Mouse (Mus musculus) stomach, embryonic 16.5 days (tissue): ENCODE results near the gene Hist1h2bj. TPM values are rescaled to one million over a fixed set of nuclear protein-coding genes. Genes with fewer than 3 reads are reported as not detected.
"Not testable (repeated sequence)": the region's sequence is repeated elsewhere in the genome, so short reads cannot be mapped to it uniquely, and the experiment has no call there.

Experiments
- ATAC-seq: fragments of 200-750 bp; cut with Nextera tagmentation; 2 replicates; pipeline ENCODE4 v1.8.0; 2017; ENCODE audit warnings: moderate number of reproducible peaks, moderate TSS enrichment; ENCODE audit not compliant: insufficient read depth, low FRiP score
- H3K27ac ChIP-seq: fragments of 300-500 bp; sonication (generic); 2 replicates; pipeline ENCODE4 v1.5.1; 2014; ENCODE audit warnings: low read length
- H3K27me3 ChIP-seq: fragments of 300-500 bp; sonication (generic); 2 replicates; pipeline ENCODE4 v1.6.1; 2014; ENCODE audit warnings: low read length, control low read depth, mixed read lengths; ENCODE audit not compliant: control insufficient read depth, insufficient read depth
- H3K36me3 ChIP-seq: fragments of 300-500 bp; sonication (generic); 2 replicates; pipeline ENCODE4 v1.6.1; 2014; ENCODE audit warnings: low read length; ENCODE audit not compliant: control insufficient read depth, insufficient read depth
- H3K4me1 ChIP-seq: fragments of 300-500 bp; sonication (generic); 2 replicates; pipeline ENCODE4 v1.6.1; 2014; ENCODE audit warnings: low read length, control low read depth, mixed read lengths; ENCODE audit not compliant: control insufficient read depth, insufficient read depth
- H3K4me2 ChIP-seq: fragments of 300-500 bp; sonication (generic); 2 replicates; pipeline ENCODE4 v1.6.1; 2014; ENCODE audit warnings: low read depth, low read length, mixed read lengths
- H3K4me3 ChIP-seq: fragments of 300-500 bp; sonication (generic); replicated peaks from 2 replicates; pipeline ENCODE4 v1.5.1; 2014; ENCODE audit warnings: mild to moderate bottlenecking, low read length
- H3K9ac ChIP-seq: fragments of 300-500 bp; sonication (generic); 2 replicates; pipeline ENCODE4 v1.6.1; 2014; ENCODE audit warnings: low read length
- H3K9me3 ChIP-seq: fragments of 300-500 bp; sonication (generic); replicated peaks from 2 replicates; pipeline ENCODE4 v1.6.1; 2016; ENCODE audit warnings: low read length, control low read depth; ENCODE audit not compliant: control insufficient read depth
- WGBS: fragments of 180-500 bp; shearing (Covaris S2); extraction: QIAGEN DNeasy Blood & Tissue Kit; methylation state at CpG from one replicate; pipeline ENCODE4 v1.1.7; 2014; 5-methylcytosine and 5-hydroxymethylcytosine counted together
- polyA plus RNA-seq: library from polyadenylated mRNA; unstranded; fragments of >200 nt; fragmentation: Nextera tagmentation; extraction: Ambion mirVana; gene quantifications from 2 replicates; pipeline ENCODE4 v1.2.1, GENCODE M21; 2015

The Hist1h2bj gene
- 5.6 and 10.3 TPM in 2 replicates for polyA plus RNA-seq

- H3K27ac ChIP-seq, result peak within 1 kb of the TSS; percentile 93
- H3K9me3 ChIP-seq, H3K36me3 ChIP-seq, H3K27me3 ChIP-seq: not testable (repeated sequence)
- H3K4me1 ChIP-seq, result peaks cover 19% of the 10 kb centered on the region
- peak within 1 kb of the TSS; percentile 44 for H3K4me3 ChIP-seq
- peak within 1 kb of the TSS; percentile 67 for H3K9ac ChIP-seq
- ATAC-seq, result peak; percentile 93
- WGBS, result under 1% methylated on average over 38 of the region's 80 CpGs
- H3K4me2 ChIP-seq, result peak within 1 kb of the TSS; percentile 71
These were observed at the start of gene Hist1h2bj, which contains the start of gene Hist1h2ag for GRCm38 (mm10) chr13:22042568-22043502. TSS of gene Hist1h2bj (plus strand) at chr13:22043214. TSS of gene Hist1h2ag (minus strand) at chr13:22042944.

GRCm38 (mm10) chr13:21993957-21994738 lies 48.9 kb upstream of the Hist1h2bj start:
- no peak overlapping the region for H3K9ac ChIP-seq
- H3K9me3 ChIP-seq, result 0 out of 2 replicates have a peak, but pooled peaks cover 4% of the 10 kb centered on the region
- no peak for ATAC-seq
- H3K27ac ChIP-seq, result no peak overlapping the region
- peak overlapping the region; percentile 23; the same call in 1 of the 2 replicates for H3K4me3 ChIP-seq
- WGBS, result 4% methylated on average over 22 of the region's 22 CpGs
- H3K4me1 ChIP-seq, result peaks cover 12% of the 10 kb centered on the region; the same call in 1 of the 2 replicates
- H3K36me3 ChIP-seq, result no peaks in the 10 kb centered on the region
- H3K4me2 ChIP-seq, result peak overlapping the region; percentile 39
- H3K27me3 ChIP-seq, result peaks cover 50% of the 10 kb centered on the region

GRCm38 (mm10) chr13:21994896-21995295 lies 48.1 kb upstream of the Hist1h2bj start:
- H3K4me1 ChIP-seq, result peaks cover 12% of the 10 kb centered on the region; the same call in 1 of the 2 replicates
- H3K27me3 ChIP-seq, result peaks cover 57% of the 10 kb centered on the region
- 6% methylated on average over 8 of the region's 8 CpGs for WGBS
- no peak for ATAC-seq
- H3K9me3 ChIP-seq, result 0 out of 2 replicates have a peak, but pooled peaks cover 4% of the 10 kb centered on the region
- peak overlapping the region; percentile 47 for H3K4me3 ChIP-seq
- H3K9ac ChIP-seq, result peak overlapping the region; percentile 46; the same call in 1 of the 2 replicates
- no peaks in the 10 kb centered on the region for H3K36me3 ChIP-seq
- H3K4me2 ChIP-seq, result peak overlapping the region; percentile 70
- H3K27ac ChIP-seq, result no peak overlapping the region

GRCm38 (mm10) chr13:21995331-21995914 lies 47.6 kb upstream of the Hist1h2bj start:
- 1% methylated on average over 21 of the region's 21 CpGs for WGBS
- Histone ChIP-seq H3K9ac (peak overlapping the region; percentile 46; the same call in 1 of the 2 replicates), H3K36me3 (no peaks in the 10 kb centered on the region), H3K4me3 (peak overlapping the region; percentile 47), H3K27ac (no peak overlapping the region), H3K4me2 (peak overlapping the region; percentile 70), H3K27me3 (peaks cover 62% of the 10 kb centered on the region), H3K4me1 (peaks cover 12% of the 10 kb centered on the region; the same call in 1 of the 2 replicates), H3K9me3 (0 out of 2 replicates have a peak, but pooled peaks cover 4% of the 10 kb centered on the region)
- ATAC-seq, result peak; percentile 62; the same call in 1 of the 2 replicates

- peak overlapping the region; percentile 70 for H3K4me2 ChIP-seq
- WGBS, result 7% methylated on average over 12 of the region's 12 CpGs
These were observed 46.7 kb upstream of the Hist1h2bj start for GRCm38 (mm10) chr13:21996101-21996839.

GRCm38 (mm10) chr13:21996840-21997185 lies 46.2 kb upstream of the Hist1h2bj start:
- Histone ChIP-seq H3K4me3 (peak overlapping the region; percentile 30), H3K4me2 (peak overlapping the region; percentile 70)

More at GRCm38 (mm10) chr13:21996101-21996839, 46.7 kb upstream of the Hist1h2bj start:
- no peak overlapping the region for H3K9ac ChIP-seq
- 0 out of 2 replicates have a peak, but pooled peaks cover 3% of the 10 kb centered on the region for H3K9me3 ChIP-seq
- H3K4me1 ChIP-seq, result peaks cover 12% of the 10 kb centered on the region; the same call in 1 of the 2 replicates
- peaks cover 69% of the 10 kb centered on the region for H3K27me3 ChIP-seq
- ATAC-seq, result no peak
- no peak overlapping the region for H3K27ac ChIP-seq
- no peaks in the 10 kb centered on the region for H3K36me3 ChIP-seq
- peak overlapping the region; percentile 47 for H3K4me3 ChIP-seq

GRCm38 (mm10) chr13:21997201-21997820 lies 45.7 kb upstream of the Hist1h2bj start:
- H3K4me3 ChIP-seq, result peak overlapping the region; percentile 30
- H3K4me1 ChIP-seq, result peaks cover 12% of the 10 kb centered on the region; the same call in 1 of the 2 replicates
- H3K27ac ChIP-seq, result no peak overlapping the region
- no peak for ATAC-seq
- H3K9ac ChIP-seq, result no peak overlapping the region
- no peaks in the 10 kb centered on the region for H3K36me3 ChIP-seq
- 2% methylated on average over 21 of the region's 21 CpGs for WGBS
- H3K27me3 ChIP-seq, result peaks cover 78% of the 10 kb centered on the region
- no peaks in the 10 kb centered on the region for H3K9me3 ChIP-seq
- peak overlapping the region; percentile 70 for H3K4me2 ChIP-seq

More at GRCm38 (mm10) chr13:21996840-21997185, 46.2 kb upstream of the Hist1h2bj start:
- Histone ChIP-seq H3K4me1 (peaks cover 12% of the 10 kb centered on the region; the same call in 1 of the 2 replicates), H3K27ac (no peak overlapping the region), H3K9ac (no peak overlapping the region), H3K9me3 (no peaks in the 10 kb centered on the region), H3K27me3 (peaks cover 75% of the 10 kb centered on the region), H3K36me3 (no peaks in the 10 kb centered on the region)
- WGBS, result 3% methylated on average over 13 of the region's 13 CpGs
- no peak for ATAC-seq
